Mouse (Mus musculus) thymus, adult 2 months (tissue): ENCODE measurements around the gene Fam222a.

Source experiments
- CTCF ChIP-seq: fragments of 200-500 bp; IDR thresholded peaks from 2 replicates; pipeline ENCODE4 v1.5.1; 2012; ENCODE audit warnings: mild to moderate bottlenecking, control low read depth, low read length, moderate library complexity, borderline replicate concordance; ENCODE audit not compliant: control insufficient read depth, poor library complexity, insufficient read depth; ENCODE audit errors: extremely low read depth
- POLR2A ChIP-seq: fragments of 200-500 bp; IDR thresholded peaks from 2 replicates; pipeline ENCODE4 v1.6.1; 2012; ENCODE audit warnings: mild to moderate bottlenecking, low read length, control low read depth, moderate library complexity; ENCODE audit not compliant: control insufficient read depth, poor library complexity, insufficient read depth; ENCODE audit errors: extremely low read depth

DNA sequence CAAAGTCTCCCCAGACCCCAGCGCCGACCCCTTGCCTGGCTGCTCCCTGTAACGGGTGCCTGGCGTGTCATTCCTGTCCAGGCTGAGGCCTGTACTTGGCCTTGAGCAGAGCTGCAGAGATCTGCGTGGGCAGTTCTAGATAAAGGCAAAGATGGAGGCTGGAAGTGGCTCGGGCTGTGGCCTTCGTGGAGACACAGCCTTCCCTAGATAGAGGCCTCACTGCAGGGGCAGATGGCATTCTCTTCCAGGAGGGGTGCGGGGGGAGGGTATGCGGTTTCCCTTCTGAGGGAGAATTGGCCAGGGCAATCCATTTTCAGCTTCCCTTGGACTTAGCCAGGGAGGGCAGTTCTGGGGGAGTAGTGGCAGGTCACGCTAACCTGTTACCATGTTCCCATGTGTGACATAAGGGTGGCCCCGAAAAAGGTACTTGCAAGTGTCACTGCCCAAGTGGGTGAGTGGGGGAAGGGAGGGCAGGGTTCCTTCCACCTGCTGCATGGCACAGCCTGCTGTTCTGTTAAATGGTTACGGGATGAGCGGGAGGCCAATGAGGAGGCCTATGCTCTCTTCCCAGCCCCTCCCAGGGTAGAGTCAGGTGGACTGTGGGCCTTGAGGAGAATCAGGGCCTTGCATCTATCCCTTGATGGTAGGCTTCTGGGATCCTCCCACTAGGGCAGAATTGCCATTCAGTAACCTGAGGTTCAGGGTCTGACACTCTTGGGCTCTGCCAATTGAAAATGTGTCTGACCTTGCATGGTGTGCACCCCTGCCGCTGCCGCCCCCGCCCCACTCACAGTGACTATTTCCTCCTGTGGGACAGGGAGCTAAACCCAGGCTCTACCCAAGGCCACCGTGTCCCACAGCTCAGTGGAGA lies 22.5 kb downstream of the Fam222a start:
- no peak for TF ChIP-seq POLR2A
- no peak for TF ChIP-seq CTCF
